Mouse (Mus musculus) skeletal muscle tissue, adult 2 months (tissue): ENCODE data around the gene Psma1.
A peak's percentile ranks its signal among the peaks of the same experiment; 100 is the strongest.

Experiments used
- DNase-seq: peaks from one replicate; pipeline ENCODE4 v3.0.0-alpha.2; 2012; ENCODE audit warnings: low read depth, low spot score

Psma1 gene

GRCm38 (mm10) chr7:114276005-114276752 is at the start of gene Psma1:
TSS of gene Psma1 (minus strand) at chr7:114276118.
- peak; percentile 98 for DNase-seq

GRCm38 (mm10) chr7:114323527-114323926 is 47.6 kb upstream of the Psma1 start:
- no peak for DNase-seq

- DNase-seq = peak; percentile 32
These were observed 46.9 kb upstream of the Psma1 start for GRCm38 (mm10) chr7:114322531-114323441.

GRCm38 (mm10) chr7:114321694-114322372 is 45.9 kb upstream of the Psma1 start:
- peak; percentile 29 for DNase-seq

GRCm38 (mm10) chr7:114317896-114318295 is 42.0 kb upstream of the Psma1 start:
- DNase-seq = no peak

DNA sequence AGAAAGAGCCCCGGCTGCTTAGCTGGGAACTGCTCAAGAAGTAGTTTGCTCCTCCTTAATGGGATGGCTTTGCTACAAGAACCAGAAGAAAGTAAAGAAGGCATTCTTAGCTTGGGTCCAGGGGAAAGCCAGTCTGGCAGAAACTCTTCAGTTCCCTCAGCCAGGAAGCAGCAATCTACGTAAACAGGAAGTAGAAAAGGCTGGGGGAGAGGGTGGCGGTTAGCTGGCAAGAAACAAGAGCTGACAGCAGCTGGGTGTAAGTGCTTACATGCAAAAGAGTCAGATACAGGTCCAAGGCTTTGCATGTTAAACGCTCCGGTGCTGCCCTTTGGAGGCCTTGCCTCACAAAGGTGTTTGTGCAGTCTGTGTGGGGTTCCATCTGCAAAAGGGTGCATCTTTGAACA is 41.5 kb upstream of the Psma1 start:
- peak; percentile 75 for DNase-seq

GRCm38 (mm10) chr7:114316361-114316871 is 40.5 kb upstream of the Psma1 start:
- no peak for DNase-seq

DNA sequence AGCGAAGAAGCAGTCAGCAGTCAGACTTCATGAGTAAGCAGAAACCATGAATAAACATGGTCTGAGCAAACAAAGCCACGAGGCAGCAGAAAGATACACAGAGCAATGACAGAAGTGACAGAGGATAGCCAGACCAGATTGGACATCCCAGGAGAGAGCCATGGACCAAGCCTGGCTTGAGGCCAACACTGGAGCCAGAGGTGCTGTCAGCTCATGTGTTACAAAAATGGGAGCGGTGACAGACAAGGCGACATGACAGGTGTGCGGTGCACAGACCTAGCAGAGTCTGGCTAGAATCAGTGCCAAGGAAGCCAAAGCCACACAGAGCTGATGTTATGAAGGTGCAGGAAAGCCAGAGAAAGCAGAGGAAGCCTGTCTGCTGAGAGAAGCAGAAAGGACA is 35.3 kb upstream of the Psma1 start:
- DNase-seq = no peak

GRCm38 (mm10) chr7:114309020-114309419 is 33.1 kb upstream of the Psma1 start:
- no peak for DNase-seq

GRCm38 (mm10) chr7:114301293-114301782 is 25.4 kb upstream of the Psma1 start:
- DNase-seq = peak; percentile 32

DNA sequence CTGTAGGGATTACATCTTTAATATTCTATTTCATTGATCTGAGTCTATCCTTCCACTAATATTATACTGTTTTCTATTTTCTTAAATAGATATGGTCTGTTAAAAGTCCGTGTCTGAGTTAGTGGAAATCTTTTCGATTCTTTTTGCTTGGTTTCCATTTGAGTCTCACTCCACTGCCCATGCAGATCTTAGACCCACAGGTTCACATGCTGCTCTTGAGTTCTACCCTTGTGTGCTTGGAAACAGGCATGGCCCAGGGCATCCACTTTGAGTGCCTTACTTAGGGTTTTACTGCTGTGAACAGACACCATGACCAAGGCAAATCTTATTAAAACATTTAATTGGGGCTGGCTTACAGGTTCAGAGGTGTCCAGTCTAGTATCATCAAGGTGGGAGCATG is 24.9 kb upstream of the Psma1 start:
- DNase-seq = no peak

GRCm38 (mm10) chr7:114299247-114299646 is 23.3 kb upstream of the Psma1 start:
- no peak for DNase-seq

DNA sequence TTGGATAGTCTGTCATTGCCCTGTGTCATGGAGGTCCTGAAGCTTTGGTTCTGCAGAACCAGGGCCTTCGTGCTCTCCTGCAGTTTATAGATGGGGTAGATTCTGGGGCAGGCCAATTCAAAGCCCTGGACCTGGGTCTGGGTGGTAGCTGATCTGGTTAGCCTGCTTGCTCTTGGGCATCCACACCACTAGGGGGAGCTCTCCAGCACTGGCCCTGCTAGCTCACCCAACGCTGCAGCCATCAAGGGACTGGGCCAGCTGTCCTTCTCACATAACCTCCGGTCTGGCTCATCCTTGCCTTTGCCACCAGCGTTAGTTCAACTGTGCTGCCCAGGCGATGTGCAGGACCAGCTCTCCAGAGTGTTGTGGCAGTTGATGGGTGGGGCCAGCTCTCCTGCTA is 18.8 kb upstream of the Psma1 start:
- no peak for DNase-seq

- DNase-seq = no peak
These were observed 18.0 kb upstream of the Psma1 start for GRCm38 (mm10) chr7:114293903-114294302.

DNA sequence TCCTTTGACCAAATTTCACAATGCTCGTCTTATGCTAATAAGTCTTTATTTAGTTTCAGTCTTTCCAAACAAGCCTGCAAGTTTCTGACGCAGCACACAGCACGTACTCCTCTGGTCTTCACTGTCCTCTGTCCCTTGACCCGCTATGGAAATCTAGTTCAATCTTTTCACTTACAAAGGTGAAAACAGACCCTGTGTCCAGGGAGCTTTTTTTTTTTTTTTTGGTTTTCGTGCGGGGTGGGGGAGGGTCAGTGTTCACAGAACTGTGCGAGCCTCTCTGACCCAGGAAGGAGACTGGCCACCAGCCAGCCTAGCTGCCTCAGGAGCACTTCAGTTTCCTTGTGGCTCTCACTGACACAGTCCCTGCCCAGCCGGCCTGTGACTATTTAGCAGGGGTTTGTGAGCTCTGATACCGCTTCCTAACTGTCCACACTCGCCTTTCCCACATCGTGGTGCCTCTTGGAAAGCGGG is 16.6 kb upstream of the Psma1 start:
- peak; percentile 58 for DNase-seq

- peak; percentile 27 for DNase-seq
These were observed 15.8 kb upstream of the Psma1 start for GRCm38 (mm10) chr7:114291461-114292335.

DNA sequence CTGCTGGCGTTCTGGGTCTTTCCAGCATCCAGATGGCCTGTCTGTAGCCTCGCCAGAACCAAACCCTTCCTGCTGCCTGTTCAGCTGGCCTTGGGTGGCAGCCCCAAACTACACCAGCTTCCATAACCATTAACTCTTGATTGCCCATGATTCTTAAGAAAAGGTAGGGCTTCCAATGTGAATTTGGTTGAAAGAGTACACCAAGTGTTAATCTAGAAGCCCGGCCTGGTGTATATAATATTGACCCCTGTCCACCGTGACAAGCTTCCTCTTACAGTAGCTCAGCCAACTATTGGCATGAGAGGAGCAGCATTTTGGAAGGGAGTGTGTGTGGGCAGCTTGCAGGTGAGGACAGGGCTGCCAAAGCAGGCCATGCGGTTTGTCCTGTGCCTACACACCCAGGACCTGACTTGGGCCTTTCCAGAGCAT is 14.2 kb upstream of the Psma1 start:
- DNase-seq = no peak

DNA sequence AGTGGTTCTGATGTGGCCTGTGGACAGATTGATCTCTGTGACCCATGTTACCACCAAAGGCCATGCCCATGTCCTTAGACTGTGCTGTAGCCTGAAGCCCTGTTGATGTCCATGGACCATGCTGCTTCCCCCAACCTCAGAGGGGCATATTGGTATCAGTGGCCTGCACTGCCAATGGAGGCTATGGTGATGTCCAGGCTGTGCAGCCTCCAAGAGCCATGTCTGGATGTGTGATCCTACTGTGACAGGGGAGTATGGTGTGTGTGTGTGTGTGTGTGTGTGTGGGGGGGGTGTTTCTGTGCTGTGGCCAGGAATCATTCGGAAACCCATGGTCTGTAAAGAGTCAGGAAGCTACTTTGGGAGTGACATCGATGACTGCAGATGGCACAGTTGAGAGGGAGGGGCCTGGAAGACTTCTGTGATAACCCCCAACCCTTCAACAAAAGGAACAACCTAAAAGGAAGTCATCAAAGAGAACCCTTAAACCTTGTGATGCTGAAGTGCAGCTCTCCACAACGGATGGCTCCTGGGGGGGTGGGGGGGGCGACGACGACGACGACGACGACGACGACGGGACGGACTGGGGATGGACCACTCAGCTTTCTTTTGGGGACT is 8.5 kb upstream of the Psma1 start:
- no peak for DNase-seq

DNA sequence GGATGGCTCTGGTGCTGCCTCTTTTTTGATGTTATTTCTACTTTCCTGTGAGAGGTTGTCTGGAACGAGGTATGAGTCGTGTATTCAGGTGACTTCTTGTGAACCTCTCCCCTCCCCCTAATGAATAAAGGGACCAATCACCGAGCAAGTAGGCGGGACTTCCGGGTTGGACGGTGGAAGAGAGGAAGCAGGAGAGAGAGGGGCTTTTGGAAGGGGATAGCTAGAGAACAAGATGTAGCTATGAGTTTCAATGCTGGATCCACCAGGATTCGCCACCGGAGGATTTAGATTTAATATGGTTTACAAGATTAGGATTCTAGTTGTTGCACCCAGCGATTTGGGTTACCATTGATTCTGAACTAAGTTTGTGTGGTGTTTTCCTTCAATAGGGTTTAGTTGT is 7.1 kb upstream of the Psma1 start:
- no peak for DNase-seq

DNA sequence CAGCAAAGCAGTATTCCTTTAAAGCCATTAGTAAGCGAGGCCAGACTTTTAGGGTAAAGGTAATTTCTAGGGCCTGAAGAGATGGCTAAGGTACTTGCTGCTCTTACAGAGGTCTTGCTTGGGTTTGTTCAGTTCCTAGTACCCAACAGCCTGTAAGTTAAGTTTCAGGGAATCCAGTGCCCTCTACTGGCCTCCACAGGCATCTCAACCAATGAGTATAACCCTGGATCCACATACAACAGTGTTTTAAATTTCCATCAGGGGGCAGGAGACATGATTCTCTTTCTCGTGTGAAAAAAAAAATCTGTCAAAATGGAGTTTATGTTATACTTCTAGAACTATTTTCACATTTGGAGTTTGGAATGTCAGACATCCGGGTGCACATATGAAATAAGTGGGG is 5.8 kb upstream of the Psma1 start:
- DNase-seq = no peak
